Mouse (Mus musculus): ENCODE data around the gene Col18a1. TPM values are rescaled to one million over a fixed set of nuclear protein-coding genes. Genes with fewer than 3 reads are reported as not detected.

Gene Col18a1
- polyA plus RNA-seq, 1 experiment from 2014 or later: 33.2 TPM

- no peak overlapping the region for H3K9ac ChIP-seq (replicated peaks; ENCODE audit: low read depth)
- ATAC-seq: no peak
- no peak for TF ChIP-seq EP300 (IDR thresholded peaks at IDR 0.05)
- TF ChIP-seq CTCF (IDR thresholded peaks at IDR 0.05): no peak
Measured at GRCm38 (mm10) chr10:77078961-77079360, 87.4 kb downstream of the Col18a1 start.

DNA sequence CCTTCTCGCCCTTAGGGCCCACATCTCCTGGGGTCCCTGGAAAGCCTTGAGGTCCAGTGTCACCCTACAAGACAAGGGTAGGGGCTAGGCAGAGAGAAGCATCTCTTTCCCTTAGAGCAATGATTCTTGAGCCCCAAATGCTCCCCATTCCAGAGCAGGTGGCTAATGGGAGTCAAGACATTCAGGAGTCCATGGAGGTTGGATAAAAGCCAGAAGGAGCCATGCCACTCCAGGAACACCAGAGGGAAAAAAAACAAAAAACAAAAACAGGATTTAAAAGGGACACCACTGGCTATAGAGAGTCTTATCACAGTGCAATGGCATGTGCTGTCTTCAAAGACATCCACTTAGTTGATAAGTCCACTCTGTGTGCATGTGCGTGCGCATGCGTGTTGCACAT, 87.9 kb downstream of the Col18a1 start:
- Histone ChIP-seq H3K9ac (replicated peaks; ENCODE audit: low read depth) (no peak overlapping the region), H3K4me1 (ENCODE audit: insufficient read depth, low read depth, low read length) (no peaks in the 10 kb centered on the region), H3K27me3 (replicated peaks; ENCODE audit: insufficient read depth, low read length) (no peaks in the 10 kb centered on the region), H3K9me3 (ENCODE audit: low read length) (no peaks in the 10 kb centered on the region), H3K36me3 (ENCODE audit: insufficient read depth, low read length) (peaks cover 2% of the 10 kb centered on the region; the same call in 1 of the 2 replicates), H3K4me3 (ENCODE audit: low read depth, low read length) (no peak overlapping the region), H3K27ac (ENCODE audit: low read length) (no peak overlapping the region), H3K4me2 (replicated peaks; ENCODE audit: low read depth, low read length) (no peak overlapping the region)
- TF ChIP-seq EP300 (IDR thresholded peaks at IDR 0.05) (no peak), CTCF (IDR thresholded peaks at IDR 0.05) (no peak)
- DNase-seq (ENCODE audit: low spot score): no peak
- 95% methylated on average over 4 of the region's 4 CpGs for WGBS
- ATAC-seq: no peak

More at GRCm38 (mm10) chr10:77078961-77079360, 87.4 kb downstream of the Col18a1 start:
- no peak overlapping the region for H3K4me3 ChIP-seq (ENCODE audit: low read depth, low read length)
- H3K36me3 ChIP-seq (ENCODE audit: insufficient read depth, low read length): no peaks in the 10 kb centered on the region
- no peaks in the 10 kb centered on the region for H3K4me1 ChIP-seq (ENCODE audit: insufficient read depth, low read depth, low read length)
- H3K27me3 ChIP-seq (replicated peaks; ENCODE audit: insufficient read depth, low read length): no peaks in the 10 kb centered on the region
- 73% methylated on average over 8 of the region's 8 CpGs for WGBS
- H3K4me2 ChIP-seq (replicated peaks; ENCODE audit: low read depth, low read length): no peak overlapping the region
- H3K9me3 ChIP-seq (ENCODE audit: low read length): no peaks in the 10 kb centered on the region
- no peak overlapping the region for H3K27ac ChIP-seq (ENCODE audit: low read length)
- DNase-seq (ENCODE audit: low spot score): no peak

DNA sequence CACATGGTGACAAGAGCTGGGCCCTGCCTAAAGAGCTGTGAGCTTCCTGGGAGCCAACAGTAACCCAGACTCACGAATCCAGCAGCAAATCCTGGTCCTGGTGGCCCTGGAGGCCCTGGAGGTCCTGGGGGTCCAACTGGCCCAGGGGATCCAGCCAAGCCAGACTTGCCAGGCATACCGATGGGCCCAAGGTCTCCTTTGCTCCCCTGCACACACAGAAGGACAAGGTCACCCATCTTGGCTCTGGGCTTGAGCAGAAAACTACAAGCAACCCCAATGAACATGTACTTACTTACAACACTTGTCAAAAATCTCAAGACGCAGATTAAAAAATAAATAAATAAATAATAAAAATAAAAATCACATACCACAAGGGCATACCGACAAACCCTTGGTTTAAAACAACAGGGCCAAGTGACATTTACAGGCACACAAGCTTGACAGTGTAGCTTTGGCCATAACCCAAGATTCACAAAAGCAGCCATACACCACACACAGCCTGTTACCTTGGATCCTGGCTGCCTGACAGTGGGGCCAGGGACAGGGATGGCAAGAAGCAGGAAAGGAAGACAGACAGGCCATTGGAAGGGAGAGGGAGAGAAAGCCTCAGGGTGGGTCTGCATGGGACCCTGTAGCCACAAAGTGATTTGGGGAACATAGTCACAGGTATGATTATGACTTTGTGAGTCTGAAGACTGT, 91.9 kb downstream of the Col18a1 start:
- no peak overlapping the region for H3K9ac ChIP-seq (replicated peaks; ENCODE audit: low read depth)
- no peak overlapping the region for H3K4me2 ChIP-seq (replicated peaks; ENCODE audit: low read depth, low read length)
- no peak for DNase-seq (ENCODE audit: low spot score)
- no peaks in the 10 kb centered on the region for H3K27me3 ChIP-seq (replicated peaks; ENCODE audit: insufficient read depth, low read length)
- H3K4me3 ChIP-seq (ENCODE audit: low read depth, low read length): no peak overlapping the region
- H3K36me3 ChIP-seq (ENCODE audit: insufficient read depth, low read length): peaks cover 5% of the 10 kb centered on the region; the same call in 1 of the 2 replicates
- no peaks in the 10 kb centered on the region for H3K4me1 ChIP-seq (ENCODE audit: insufficient read depth, low read depth, low read length)
- no peak for ATAC-seq
- no peak overlapping the region for H3K27ac ChIP-seq (ENCODE audit: low read length)
- TF ChIP-seq EP300 (IDR thresholded peaks at IDR 0.05): no peak
- no peak for TF ChIP-seq CTCF (IDR thresholded peaks at IDR 0.05)
- H3K9me3 ChIP-seq (ENCODE audit: low read length): no peaks in the 10 kb centered on the region
- WGBS: 64% methylated on average over 4 of the region's 4 CpGs

- DNase-seq (ENCODE audit: low spot score) (peak; percentile 51), ATAC-seq (peak; percentile 53)
- WGBS: 51% methylated on average over 4 of the region's 4 CpGs
- Histone ChIP-seq H3K36me3 (ENCODE audit: insufficient read depth, low read length) (peaks cover 5% of the 10 kb centered on the region; the same call in 1 of the 2 replicates), H3K27me3 (replicated peaks; ENCODE audit: insufficient read depth, low read length) (no peaks in the 10 kb centered on the region), H3K4me3 (ENCODE audit: low read depth, low read length) (no peak overlapping the region), H3K4me2 (replicated peaks; ENCODE audit: low read depth, low read length) (no peak overlapping the region), H3K9me3 (ENCODE audit: low read length) (no peaks in the 10 kb centered on the region), H3K27ac (ENCODE audit: low read length) (no peak overlapping the region), H3K9ac (replicated peaks; ENCODE audit: low read depth) (no peak overlapping the region), H3K4me1 (ENCODE audit: insufficient read depth, low read depth, low read length) (no peaks in the 10 kb centered on the region)
- TF ChIP-seq EP300 (IDR thresholded peaks at IDR 0.05) (no peak), CTCF (IDR thresholded peaks at IDR 0.05) (peak; percentile 81)
Measured at GRCm38 (mm10) chr10:77070072-77070471, 96.3 kb downstream of the Col18a1 start.

DNA sequence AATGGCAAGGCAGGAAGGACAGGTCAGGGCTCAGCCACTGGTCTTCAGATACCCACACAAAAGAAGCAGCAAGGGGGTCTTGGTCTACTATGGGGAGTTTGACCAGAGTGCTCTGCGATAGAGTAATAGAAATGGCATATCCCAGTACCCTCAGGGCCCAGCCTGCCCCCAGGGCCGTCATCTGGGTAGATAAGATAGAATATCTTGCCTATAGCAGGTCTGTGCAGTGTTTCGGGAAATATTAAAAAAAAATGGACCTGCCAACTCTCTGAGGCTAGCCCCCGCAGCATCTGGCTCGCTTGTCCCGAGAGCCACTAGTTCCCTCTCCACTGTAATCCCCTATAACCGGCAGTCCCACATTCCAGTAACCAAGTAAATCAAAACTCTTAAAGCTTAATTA, 97.9 kb downstream of the Col18a1 start:
- 87% methylated on average over 7 of the region's 7 CpGs for WGBS
- Histone ChIP-seq H3K36me3 (ENCODE audit: insufficient read depth, low read length) (peaks cover 3% of the 10 kb centered on the region; the same call in 1 of the 2 replicates), H3K9ac (replicated peaks; ENCODE audit: low read depth) (no peak overlapping the region), H3K27me3 (replicated peaks; ENCODE audit: insufficient read depth, low read length) (no peaks in the 10 kb centered on the region), H3K4me1 (ENCODE audit: insufficient read depth, low read depth, low read length) (no peaks in the 10 kb centered on the region), H3K4me3 (ENCODE audit: low read depth, low read length) (no peak overlapping the region), H3K27ac (ENCODE audit: low read length) (no peak overlapping the region), H3K9me3 (ENCODE audit: low read length) (no peaks in the 10 kb centered on the region), H3K4me2 (replicated peaks; ENCODE audit: low read depth, low read length) (no peak overlapping the region)
- ATAC-seq (no peak), DNase-seq (ENCODE audit: low spot score) (no peak)
- TF ChIP-seq CTCF (IDR thresholded peaks at IDR 0.05): no peak
- no peak for TF ChIP-seq EP300 (IDR thresholded peaks at IDR 0.05)

DNA sequence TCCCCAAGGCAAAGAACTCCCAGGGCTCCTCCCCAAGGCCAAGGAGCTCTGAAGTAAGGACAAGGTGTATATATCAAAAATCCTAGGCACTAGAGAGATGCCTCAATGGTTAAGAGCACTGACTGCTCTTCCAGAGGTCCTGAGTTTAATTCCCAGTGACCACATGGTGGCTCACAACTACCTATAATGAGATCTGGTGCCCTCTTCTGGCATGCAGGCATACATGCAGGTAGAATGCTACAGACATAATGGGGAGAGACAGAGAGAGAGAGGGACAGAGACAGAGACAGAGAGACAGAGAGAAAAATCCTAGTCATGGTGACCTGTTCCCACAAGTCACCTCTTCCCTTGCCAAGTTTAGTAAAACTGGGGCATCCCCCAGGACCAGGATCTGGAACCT, 101.7 kb downstream of the Col18a1 start:
- Histone ChIP-seq H3K9ac (replicated peaks; ENCODE audit: low read depth) (no peak overlapping the region), H3K9me3 (ENCODE audit: low read length) (no peaks in the 10 kb centered on the region), H3K4me3 (ENCODE audit: low read depth, low read length) (no peak overlapping the region), H3K36me3 (ENCODE audit: insufficient read depth, low read length) (no peaks in the 10 kb centered on the region), H3K27ac (ENCODE audit: low read length) (no peak overlapping the region), H3K4me1 (ENCODE audit: insufficient read depth, low read depth, low read length) (no peaks in the 10 kb centered on the region), H3K4me2 (replicated peaks; ENCODE audit: low read depth, low read length) (no peak overlapping the region), H3K27me3 (replicated peaks; ENCODE audit: insufficient read depth, low read length) (no peaks in the 10 kb centered on the region)
- ATAC-seq (no peak), DNase-seq (ENCODE audit: low spot score) (no peak)
- no peak for TF ChIP-seq EP300 (IDR thresholded peaks at IDR 0.05)
- peak; percentile 50 for TF ChIP-seq CTCF (IDR thresholded peaks at IDR 0.05)

Data from lung, postnatal 0 days (tissue).